Mouse (Mus musculus) liver, adult 2 months (tissue): ENCODE measurements around the gene Aqr.

Experiments
- CTCF ChIP-seq: fragments of 200-500 bp; IDR thresholded peaks from 2 replicates; pipeline ENCODE4 v1.5.1; 2011; ENCODE audit warnings: low read depth, low read length, control low read depth
- POLR2A ChIP-seq: fragments of 200-500 bp; IDR thresholded peaks from 2 replicates; pipeline ENCODE4 v1.6.1; 2011; ENCODE audit warnings: low read length, control low read depth; ENCODE audit not compliant: insufficient read depth; ENCODE audit errors: extremely low read depth

GRCm38 (mm10) chr2:114107288-114108278, 79.2 kb downstream of the Aqr start:
- no peak for TF ChIP-seq CTCF
- TF ChIP-seq POLR2A, result no peak
